Mouse (Mus musculus): ENCODE data around the gene Olfr8.
"Not testable (repeated sequence)": the region's sequence is repeated elsewhere in the genome, so short reads cannot be mapped to it uniquely, and the experiment has no call there.

Gene Olfr8

GRCm38 (mm10) chr10:78950336-78950735 lies at the start of gene Olfr8:
Gene Olfr8 (plus strand): TSS chr10:78950636.
- DNase-seq (ENCODE audit: low read depth, low spot score), result not testable (repeated sequence)

- DNase-seq (ENCODE audit: low read depth, low spot score), result not testable (repeated sequence)
Measured at GRCm38 (mm10) chr10:78912871-78913270, 37.6 kb upstream of the Olfr8 start, which contains the start of gene Olfr1354. Gene Olfr1354 (plus strand): TSS chr10:78913171.

- DNase-seq (ENCODE audit: low read depth, low spot score), result not testable (repeated sequence)
Measured at GRCm38 (mm10) chr10:78963009-78963408, 12.6 kb downstream of the Olfr8 start, which contains the start of gene Olfr1353. Gene Olfr1353 (plus strand): TSS chr10:78963309.

- no peak for DNase-seq (ENCODE audit: low read depth, low spot score)
Measured at GRCm38 (mm10) chr10:78980750-78981149, 30.3 kb downstream of the Olfr8 start, which contains the start of gene Olfr1352. Gene Olfr1352 (plus strand): TSS chr10:78981050.

All from c-Kit-negative CD71-positive TER-119-positive erythroid progenitor cells, embryonic 14.5 days (primary cell).